Mouse (Mus musculus) layer of hippocampus, adult 11-12 months (tissue): ENCODE results near the gene Prpf6.

Experiments used
- DNase-seq: peaks from one replicate; pipeline ENCODE4 v3.0.0; 2022; ENCODE audit warnings: low spot score

Gene Prpf6

GRCm38 (mm10) chr2:181591528-181592085, at the start of gene Prpf6:
Prpf6 (plus strand) TSS chr2:181591868.
- DNase-seq, result peak; percentile 8

GRCm38 (mm10) chr2:181546142-181546541, 45.5 kb upstream of the Prpf6 start:
- no peak for DNase-seq

- DNase-seq, result no peak
Observed at GRCm38 (mm10) chr2:181548227-181548626, 43.4 kb upstream of the Prpf6 start.

- DNase-seq, result no peak
Observed at GRCm38 (mm10) chr2:181548682-181549081, 43.0 kb upstream of the Prpf6 start.

GRCm38 (mm10) chr2:181550233-181550632, 41.4 kb upstream of the Prpf6 start:
- DNase-seq, result no peak

GRCm38 (mm10) chr2:181553772-181554171, 37.9 kb upstream of the Prpf6 start:
- DNase-seq, result no peak

- no peak for DNase-seq
Observed at GRCm38 (mm10) chr2:181567338-181567737, 24.3 kb upstream of the Prpf6 start.

- DNase-seq, result no peak
Observed at GRCm38 (mm10) chr2:181568272-181569008, 23.2 kb upstream of the Prpf6 start.

- no peak for DNase-seq
Observed at GRCm38 (mm10) chr2:181569856-181570255, 21.8 kb upstream of the Prpf6 start.

- DNase-seq, result no peak
Observed at GRCm38 (mm10) chr2:181570375-181570774, 21.3 kb upstream of the Prpf6 start.

GRCm38 (mm10) chr2:181570921-181571595, 20.6 kb upstream of the Prpf6 start:
- DNase-seq, result no peak

GRCm38 (mm10) chr2:181571941-181572670, 19.6 kb upstream of the Prpf6 start:
- no peak for DNase-seq

- no peak for DNase-seq
Observed at GRCm38 (mm10) chr2:181572921-181573920, 18.4 kb upstream of the Prpf6 start.

- no peak for DNase-seq
Observed at GRCm38 (mm10) chr2:181573961-181574360, 17.7 kb upstream of the Prpf6 start.

- no peak for DNase-seq
Observed at GRCm38 (mm10) chr2:181574921-181575545, 16.6 kb upstream of the Prpf6 start.

- no peak for DNase-seq
Observed at GRCm38 (mm10) chr2:181576613-181577012, 15.1 kb upstream of the Prpf6 start.

GRCm38 (mm10) chr2:181577126-181577525, 14.5 kb upstream of the Prpf6 start:
- no peak for DNase-seq

GRCm38 (mm10) chr2:181577981-181578581, 13.6 kb upstream of the Prpf6 start:
- no peak for DNase-seq

GRCm38 (mm10) chr2:181578790-181579618, 12.7 kb upstream of the Prpf6 start:
- DNase-seq, result no peak
